Mouse (Mus musculus): Measurements from ENCODE around the gene Tfeb. TPM values are rescaled to one million over a fixed set of nuclear protein-coding genes. Genes with fewer than 3 reads are reported as not detected.

The Tfeb gene
- 1.7 and 2.4 TPM in 2 replicates for polyA plus RNA-seq (2016; fragmentation: Nextera tagmentation; extraction: Ambion mirVana)

- H3K36me3 ChIP-seq (replicated peaks): no peaks in the 10 kb centered on the region
- H3K27me3 ChIP-seq: peaks cover 53% of the 10 kb centered on the region
- H3K4me2 ChIP-seq: peak within 1 kb of the TSS; percentile 97
- H3K4me3 ChIP-seq (replicated peaks): peak within 1 kb of the TSS; percentile 57
- under 1% methylated on average over 35 of the region's 47 CpGs for WGBS
- peak; percentile 81 for ATAC-seq (ENCODE audit: low FRiP score)
- H3K9me3 ChIP-seq: no peaks in the 10 kb centered on the region
- H3K9ac ChIP-seq: peak within 1 kb of the TSS; percentile 65
- peaks cover 25% of the 10 kb centered on the region for H3K4me1 ChIP-seq
- H3K27ac ChIP-seq: no peak within 1 kb of the TSS
These were observed at the start of gene Tfeb for GRCm38 (mm10) chr17:47736856-47737255. Gene Tfeb (plus strand): TSS chr17:47737030.

DNA sequence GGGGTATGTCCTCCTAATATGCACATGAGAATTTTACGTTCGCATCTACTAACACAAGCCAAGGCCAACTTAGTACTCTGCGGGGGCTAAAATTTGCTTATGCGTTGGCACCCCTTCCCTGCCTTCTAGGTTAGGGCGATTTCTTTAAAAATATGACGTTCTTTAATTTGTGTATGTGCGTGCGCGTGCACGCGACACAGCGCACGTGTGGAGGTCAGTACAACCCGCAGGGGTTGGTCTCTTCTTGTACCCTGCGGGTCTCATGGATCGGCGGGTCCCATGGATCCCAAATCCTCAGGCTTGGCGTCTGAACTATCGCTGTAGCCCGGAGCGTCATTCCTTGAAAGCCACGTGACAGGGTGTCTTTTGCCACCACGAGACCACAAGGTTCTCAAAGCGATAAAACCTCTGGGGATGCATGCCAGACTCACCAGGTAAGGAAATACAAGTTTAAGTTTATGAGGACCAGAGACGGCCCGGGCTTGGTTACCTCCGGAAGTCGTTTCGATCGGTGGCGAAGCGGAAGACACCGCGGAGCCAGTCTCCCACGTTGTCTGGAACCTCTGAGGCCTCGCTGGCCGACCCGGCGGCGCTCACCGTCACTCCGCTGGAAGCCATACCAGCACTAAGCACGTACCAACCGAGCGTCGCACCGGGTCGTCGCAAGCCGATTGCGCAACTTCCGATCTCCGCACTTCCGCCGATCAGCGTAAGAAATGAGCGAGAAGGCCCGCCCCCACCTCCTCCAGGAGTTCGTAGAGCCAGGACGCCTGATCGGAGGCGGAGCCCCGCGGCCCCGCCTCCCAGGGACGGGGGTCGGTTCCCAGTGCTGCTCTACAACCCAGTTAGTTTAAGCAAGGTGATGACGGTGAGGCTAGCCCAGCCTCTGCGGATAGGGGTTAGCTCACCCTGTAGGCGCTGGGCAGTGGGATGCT lies 49.2 kb upstream of the Tfeb start:
- H3K9me3 ChIP-seq: no peaks in the 10 kb centered on the region
- peak overlapping the region; percentile 86 for H3K27ac ChIP-seq
- peak; percentile 93 for ATAC-seq (ENCODE audit: low FRiP score)

GRCm38 (mm10) chr17:47688344-47688607 lies 48.6 kb upstream of the Tfeb start, which contains the start of gene Tomm6:
Gene Tomm6 (minus strand): TSS chr17:47688386.
- Histone ChIP-seq H3K27ac (peak within 1 kb of the TSS; percentile 86), H3K4me1 (peaks cover 25% of the 10 kb centered on the region), H3K27me3 (peaks cover 22% of the 10 kb centered on the region), H3K9ac (peak within 1 kb of the TSS; percentile 86), H3K9me3 (no peaks in the 10 kb centered on the region), H3K36me3 (replicated peaks) (peaks cover 20% of the 10 kb centered on the region), H3K4me2 (peak within 1 kb of the TSS; percentile 98), H3K4me3 (replicated peaks) (peak within 1 kb of the TSS; percentile 78)
- ATAC-seq (ENCODE audit: low FRiP score): no peak
- 0% methylated on average over 9 of the region's 9 CpGs for WGBS

More for the DNA sequence above, 49.2 kb upstream of the Tfeb start:
- Histone ChIP-seq H3K27me3 (peaks cover 18% of the 10 kb centered on the region), H3K4me1 (peaks cover 25% of the 10 kb centered on the region), H3K4me3 (replicated peaks) (peak overlapping the region; percentile 78), H3K9ac (peak overlapping the region; percentile 86), H3K4me2 (peak overlapping the region; percentile 98), H3K36me3 (replicated peaks) (peaks cover 25% of the 10 kb centered on the region)
- under 1% methylated on average over 70 of the region's 70 CpGs for WGBS

GRCm38 (mm10) chr17:47688608-47689575 lies 47.9 kb upstream of the Tfeb start, which contains the start of gene Frs3:
Gene Frs3 (plus strand): TSS chr17:47689030.
- Histone ChIP-seq H3K9ac (peak within 1 kb of the TSS; percentile 86), H3K4me2 (peak within 1 kb of the TSS; percentile 98), H3K4me1 (peaks cover 29% of the 10 kb centered on the region), H3K4me3 (replicated peaks) (peak within 1 kb of the TSS; percentile 78), H3K36me3 (replicated peaks) (peaks cover 14% of the 10 kb centered on the region), H3K27me3 (peaks cover 28% of the 10 kb centered on the region), H3K27ac (peak within 1 kb of the TSS; percentile 86), H3K9me3 (no peaks in the 10 kb centered on the region)
- 1% methylated on average over 57 of the region's 58 CpGs for WGBS
- ATAC-seq (ENCODE audit: low FRiP score): peak; percentile 51

GRCm38 (mm10) chr17:47689894-47690293 lies 46.9 kb upstream of the Tfeb start:
- H3K4me2 ChIP-seq: peak overlapping the region; percentile 98
- H3K27me3 ChIP-seq: peaks cover 33% of the 10 kb centered on the region
- H3K9me3 ChIP-seq: no peaks in the 10 kb centered on the region
- ATAC-seq (ENCODE audit: low FRiP score): no peak
- H3K27ac ChIP-seq: no peak overlapping the region
- H3K4me3 ChIP-seq (replicated peaks): no peak overlapping the region
- H3K4me1 ChIP-seq: peaks cover 35% of the 10 kb centered on the region
- peaks cover 4% of the 10 kb centered on the region; the same call in 1 of the 2 replicates for H3K36me3 ChIP-seq (replicated peaks)
- 77% methylated on average over 8 of the region's 8 CpGs for WGBS
- H3K9ac ChIP-seq: no peak overlapping the region

- no peaks in the 10 kb centered on the region for H3K9me3 ChIP-seq
- peaks cover 38% of the 10 kb centered on the region for H3K4me1 ChIP-seq
- no peak for ATAC-seq (ENCODE audit: low FRiP score)
- no peak overlapping the region for H3K4me2 ChIP-seq
- no peaks in the 10 kb centered on the region for H3K36me3 ChIP-seq (replicated peaks)
- WGBS: 96% methylated on average over 3 of the region's 3 CpGs
- H3K9ac ChIP-seq: no peak overlapping the region
- peaks cover 33% of the 10 kb centered on the region for H3K27me3 ChIP-seq
- no peak overlapping the region for H3K4me3 ChIP-seq (replicated peaks)
- H3K27ac ChIP-seq: no peak overlapping the region
These were observed 45.2 kb upstream of the Tfeb start for GRCm38 (mm10) chr17:47691650-47692049.

DNA sequence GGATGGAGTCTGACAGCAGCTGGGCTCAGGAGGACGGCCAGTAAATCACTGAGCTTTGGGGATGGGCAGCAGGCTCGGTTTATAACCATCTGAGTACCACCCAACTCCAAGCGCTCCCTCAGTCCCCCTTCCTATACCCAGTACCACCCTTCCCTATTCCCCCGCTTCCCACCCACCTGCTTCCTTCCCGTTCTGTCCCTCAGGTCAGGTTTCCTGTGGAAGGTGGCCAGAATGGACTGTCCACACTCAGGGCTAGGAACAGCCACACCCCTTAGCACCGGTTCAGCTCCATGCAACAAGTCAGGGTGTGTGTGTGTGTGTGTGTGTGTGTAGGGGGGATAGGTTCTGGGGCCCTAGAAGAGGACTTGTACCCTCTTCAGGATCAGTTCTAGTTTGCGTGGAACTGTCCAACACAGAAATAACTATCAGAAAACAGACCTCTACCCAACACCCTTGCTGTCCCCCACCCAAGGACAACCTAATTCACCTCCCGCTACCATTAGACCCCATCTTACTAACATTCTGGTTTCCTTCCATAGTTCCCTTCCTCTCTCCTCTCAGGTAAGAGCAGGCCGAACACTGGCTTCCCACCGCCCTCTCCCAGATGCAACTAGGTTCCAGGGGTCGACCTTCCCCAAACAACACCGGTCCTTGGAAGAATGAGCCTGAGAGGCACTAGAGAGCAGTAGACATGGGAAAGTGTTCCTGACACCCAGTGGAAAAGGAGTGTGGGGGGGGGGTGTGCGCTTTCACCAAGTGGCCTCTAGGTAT lies 43.0 kb upstream of the Tfeb start:
- H3K27ac ChIP-seq: peak overlapping the region; percentile 68; the same call in 1 of the 2 replicates
- no peaks in the 10 kb centered on the region for H3K9me3 ChIP-seq
- no peak for ATAC-seq (ENCODE audit: low FRiP score)
- H3K4me3 ChIP-seq (replicated peaks): peak overlapping the region; percentile 79
- 33% methylated on average over 13 of the region's 13 CpGs for WGBS
- H3K36me3 ChIP-seq (replicated peaks): 0 out of 2 replicates have a peak, but pooled peaks cover 3% of the 10 kb centered on the region
- H3K27me3 ChIP-seq: peaks cover 33% of the 10 kb centered on the region
- peaks cover 26% of the 10 kb centered on the region for H3K4me1 ChIP-seq
- peak overlapping the region; percentile 79 for H3K4me2 ChIP-seq
- peak overlapping the region; percentile 85; the same call in 1 of the 2 replicates for H3K9ac ChIP-seq

GRCm38 (mm10) chr17:47694442-47694502 lies 42.6 kb upstream of the Tfeb start, which contains the start of gene Gm21981:
Gene Gm21981 (minus strand): TSS chr17:47694455.
- ATAC-seq (ENCODE audit: low FRiP score): no peak
- Histone ChIP-seq H3K27me3 (peaks cover 33% of the 10 kb centered on the region), H3K4me3 (replicated peaks) (peak within 1 kb of the TSS; percentile 79), H3K27ac (peak within 1 kb of the TSS; percentile 68; the same call in 1 of the 2 replicates), H3K4me2 (peak within 1 kb of the TSS; percentile 79), H3K9ac (peak within 1 kb of the TSS; percentile 85), H3K4me1 (peaks cover 24% of the 10 kb centered on the region), H3K9me3 (no peaks in the 10 kb centered on the region), H3K36me3 (replicated peaks) (peaks cover 4% of the 10 kb centered on the region; the same call in 1 of the 2 replicates)
- 0% methylated on average over 3 of the region's 3 CpGs for WGBS

DNA sequence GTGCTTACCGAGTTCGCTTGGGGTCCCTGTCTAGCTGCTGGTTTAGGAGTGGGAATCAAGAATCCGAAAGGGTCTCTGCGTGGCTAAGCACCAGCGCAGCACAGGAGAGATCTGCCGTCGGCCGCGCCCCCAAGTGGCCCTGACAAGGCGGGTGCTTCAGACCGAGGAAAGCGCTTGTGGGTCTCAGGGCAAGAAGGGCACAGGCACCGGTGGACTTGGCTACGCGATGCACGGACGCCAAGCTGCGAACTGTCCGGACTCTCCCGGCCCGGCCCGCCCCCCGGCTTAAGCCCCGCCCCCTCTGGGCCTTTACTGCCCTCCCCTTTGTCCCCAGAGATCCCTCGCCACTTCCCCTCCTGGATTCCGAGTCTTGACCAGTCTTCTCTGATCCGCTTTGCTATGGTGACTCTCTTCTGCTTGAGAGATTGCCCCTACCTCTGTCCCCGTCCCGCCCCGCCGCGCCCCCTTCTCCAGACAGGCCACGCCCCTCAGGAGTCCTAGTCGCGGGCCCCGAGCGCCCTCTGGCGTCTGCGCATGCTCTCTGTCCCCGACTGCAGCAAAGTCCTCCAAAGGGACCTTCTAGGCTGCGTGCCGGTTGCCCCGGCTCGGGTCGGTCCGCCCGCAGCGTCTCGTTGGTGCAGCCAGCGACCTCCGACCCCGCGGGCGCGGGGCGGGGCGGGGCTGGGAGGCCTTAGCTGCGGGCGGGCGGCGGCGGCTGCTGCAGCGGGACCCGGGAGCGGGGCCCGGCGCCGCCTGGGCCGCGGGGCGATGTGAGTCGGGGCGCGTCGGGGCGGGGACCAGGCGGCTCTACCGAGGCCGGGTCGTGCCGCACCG lies 42.1 kb upstream of the Tfeb start, which contains the start of gene Prickle4:
TSS of gene Prickle4 (minus strand) at position 234 of the 834 bp plus-strand sequence.
- peak; percentile 96 for ATAC-seq (ENCODE audit: low FRiP score)
- Histone ChIP-seq H3K9me3 (no peaks in the 10 kb centered on the region), H3K4me2 (peak within 1 kb of the TSS; percentile 79), H3K4me1 (peaks cover 20% of the 10 kb centered on the region), H3K4me3 (replicated peaks) (peak within 1 kb of the TSS; percentile 79), H3K9ac (peak within 1 kb of the TSS; percentile 85), H3K27me3 (peaks cover 33% of the 10 kb centered on the region), H3K27ac (peak within 1 kb of the TSS; percentile 68; the same call in 1 of the 2 replicates), H3K36me3 (replicated peaks) (peaks cover 8% of the 10 kb centered on the region; the same call in 1 of the 2 replicates)
- WGBS: under 1% methylated on average over 78 of the region's 82 CpGs

GRCm38 (mm10) chr17:47695337-47695710 lies 41.5 kb upstream of the Tfeb start:
- peaks cover 16% of the 10 kb centered on the region for H3K4me1 ChIP-seq
- H3K4me3 ChIP-seq (replicated peaks): peak overlapping the region; percentile 79
- 1% methylated on average over 22 of the region's 23 CpGs for WGBS
- no peak for ATAC-seq (ENCODE audit: low FRiP score)
- no peaks in the 10 kb centered on the region for H3K9me3 ChIP-seq
- H3K27me3 ChIP-seq: peaks cover 31% of the 10 kb centered on the region
- H3K27ac ChIP-seq: peak overlapping the region; percentile 68; the same call in 1 of the 2 replicates
- H3K9ac ChIP-seq: peak overlapping the region; percentile 85
- H3K4me2 ChIP-seq: peak overlapping the region; percentile 79
- H3K36me3 ChIP-seq (replicated peaks): peaks cover 13% of the 10 kb centered on the region; the same call in 1 of the 2 replicates

GRCm38 (mm10) chr17:47698156-47698555 lies 38.7 kb upstream of the Tfeb start:
- no peak overlapping the region for H3K27ac ChIP-seq
- peaks cover 25% of the 10 kb centered on the region for H3K27me3 ChIP-seq
- H3K4me1 ChIP-seq: peaks cover 17% of the 10 kb centered on the region
- WGBS: 91% methylated on average over 10 of the region's 10 CpGs
- H3K36me3 ChIP-seq (replicated peaks): peaks cover 34% of the 10 kb centered on the region
- ATAC-seq (ENCODE audit: low FRiP score): no peak
- 0 out of 2 replicates have a peak overlapping the region, but pooled peaks have one; percentile 36 for H3K9ac ChIP-seq
- no peak overlapping the region for H3K4me3 ChIP-seq (replicated peaks)
- no peaks in the 10 kb centered on the region for H3K9me3 ChIP-seq
- H3K4me2 ChIP-seq: no peak overlapping the region
